Mouse (Mus musculus): ENCODE measurements at regions not wholly inside any gene's neighbourhood (a gene's known extent, or its start where the extent isn't known, plus 50 kb on each side); places are given as distances from the start of the nearest gene placed in this dataset.

- DNase-seq (ENCODE audit: low spot score): no peak
These were observed 126.7 kb downstream of the Mn1 start for GRCm38 (mm10) chr5:111543721-111544495.

GRCm38 (mm10) chr5:111553471-111554382, 136.6 kb downstream of the Mn1 start:
- peak; percentile 68 for DNase-seq (ENCODE audit: low spot score)

GRCm38 (mm10) chr5:111554551-111555311, 137.6 kb downstream of the Mn1 start:
- DNase-seq (ENCODE audit: low spot score): no peak

GRCm38 (mm10) chr5:111555312-111555957, 138.3 kb downstream of the Mn1 start:
- no peak for DNase-seq (ENCODE audit: low spot score)

DNA sequence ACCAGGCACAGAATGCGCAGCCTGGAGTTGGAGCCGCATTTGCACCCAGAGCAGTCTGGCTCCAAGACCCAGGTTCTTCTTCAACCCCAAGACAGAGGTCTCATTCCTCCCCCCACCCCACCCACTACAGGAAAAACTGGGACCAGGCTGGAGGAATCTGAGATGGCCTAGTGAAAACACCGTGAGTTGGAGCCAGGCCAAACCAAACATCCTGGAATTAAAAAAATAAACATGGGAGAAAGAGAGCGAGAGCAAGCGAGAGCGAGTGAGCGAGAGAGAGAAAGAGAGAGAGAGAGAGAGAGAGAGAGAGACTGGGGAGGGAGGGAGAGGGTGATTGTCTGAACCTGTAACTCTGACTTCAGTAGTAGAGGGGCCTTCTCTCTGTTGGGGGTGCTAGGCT, 138.8 kb downstream of the Mn1 start:
- no peak for DNase-seq (ENCODE audit: low spot score)

GRCm38 (mm10) chr5:111560432-111560831, 143.3 kb downstream of the Mn1 start:
- no peak for DNase-seq (ENCODE audit: low spot score)

GRCm38 (mm10) chr5:111561301-111561700, 144.1 kb downstream of the Mn1 start:
- peak; percentile 53 for DNase-seq (ENCODE audit: low spot score)

GRCm38 (mm10) chr5:111570826-111571225, 153.7 kb downstream of the Mn1 start:
- DNase-seq (ENCODE audit: low spot score): no peak

GRCm38 (mm10) chr5:111573265-111573873, 156.2 kb downstream of the Mn1 start:
- no peak for DNase-seq (ENCODE audit: low spot score)

GRCm38 (mm10) chr5:111574219-111574840, 157.2 kb downstream of the Mn1 start:
- DNase-seq (ENCODE audit: low spot score): no peak

GRCm38 (mm10) chr5:111575376-111575775, 158.2 kb downstream of the Mn1 start:
- DNase-seq (ENCODE audit: low spot score): no peak

GRCm38 (mm10) chr5:111577441-111577840, 156.3 kb upstream of the Gm26897 start:
- DNase-seq (ENCODE audit: low spot score): no peak

DNA sequence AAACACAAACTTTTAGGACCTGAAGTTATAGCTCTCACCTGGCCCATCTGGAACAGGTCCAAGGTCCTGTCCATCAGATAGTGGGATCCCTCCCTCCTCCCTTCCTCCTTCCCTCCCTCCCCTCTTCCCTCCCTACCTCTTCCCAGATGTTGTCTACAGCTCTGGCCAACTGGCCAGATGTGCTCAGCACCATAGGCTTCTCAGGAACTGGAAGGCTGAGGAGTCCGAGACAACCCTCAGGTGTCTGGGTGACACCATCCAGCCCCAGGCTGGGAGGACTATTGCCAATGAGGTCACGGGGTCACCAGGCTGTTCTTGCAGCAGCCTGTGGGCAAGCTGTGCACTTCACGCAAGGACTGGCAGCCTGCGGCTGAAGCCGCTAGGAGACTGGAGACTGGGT, 155.6 kb upstream of the Gm26897 start:
- DNase-seq (ENCODE audit: low spot score): no peak

DNA sequence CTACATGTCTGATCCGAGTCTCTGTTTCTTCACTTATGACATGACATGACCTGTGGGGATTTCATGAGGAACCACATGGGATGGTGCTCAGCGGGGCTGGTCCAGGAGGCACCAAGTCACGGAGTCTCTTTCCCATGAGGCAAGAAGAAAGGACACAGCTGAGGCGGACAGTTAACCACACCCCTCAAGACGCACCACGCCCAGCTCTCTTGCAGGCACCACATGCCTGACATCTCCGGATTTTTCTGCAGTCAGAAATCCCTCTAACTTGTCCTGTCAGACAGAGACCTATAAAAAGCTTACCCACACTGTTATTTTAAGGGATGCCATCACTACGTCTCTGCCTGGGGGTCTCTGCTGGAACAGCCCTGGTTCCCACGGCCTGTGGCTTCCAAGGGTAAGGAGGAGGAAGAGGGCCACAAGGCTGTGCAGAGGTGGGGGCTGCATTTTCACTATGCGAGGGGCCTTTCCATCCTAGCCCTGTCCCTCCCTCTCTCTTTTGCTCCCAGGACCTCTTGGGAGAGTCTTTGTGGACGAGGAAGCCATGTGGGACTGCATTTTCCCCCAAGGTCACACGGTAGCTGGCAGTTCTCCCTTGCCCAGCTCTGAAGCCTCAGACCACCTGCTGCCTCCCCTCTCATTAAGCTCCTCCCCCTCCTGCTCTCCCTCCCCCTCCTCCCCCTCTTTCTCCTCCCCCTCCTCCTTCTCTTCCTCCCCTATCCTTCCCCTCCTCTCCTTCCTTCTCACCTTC, 154.6 kb upstream of the Gm26897 start:
- DNase-seq (ENCODE audit: low spot score): no peak

DNA sequence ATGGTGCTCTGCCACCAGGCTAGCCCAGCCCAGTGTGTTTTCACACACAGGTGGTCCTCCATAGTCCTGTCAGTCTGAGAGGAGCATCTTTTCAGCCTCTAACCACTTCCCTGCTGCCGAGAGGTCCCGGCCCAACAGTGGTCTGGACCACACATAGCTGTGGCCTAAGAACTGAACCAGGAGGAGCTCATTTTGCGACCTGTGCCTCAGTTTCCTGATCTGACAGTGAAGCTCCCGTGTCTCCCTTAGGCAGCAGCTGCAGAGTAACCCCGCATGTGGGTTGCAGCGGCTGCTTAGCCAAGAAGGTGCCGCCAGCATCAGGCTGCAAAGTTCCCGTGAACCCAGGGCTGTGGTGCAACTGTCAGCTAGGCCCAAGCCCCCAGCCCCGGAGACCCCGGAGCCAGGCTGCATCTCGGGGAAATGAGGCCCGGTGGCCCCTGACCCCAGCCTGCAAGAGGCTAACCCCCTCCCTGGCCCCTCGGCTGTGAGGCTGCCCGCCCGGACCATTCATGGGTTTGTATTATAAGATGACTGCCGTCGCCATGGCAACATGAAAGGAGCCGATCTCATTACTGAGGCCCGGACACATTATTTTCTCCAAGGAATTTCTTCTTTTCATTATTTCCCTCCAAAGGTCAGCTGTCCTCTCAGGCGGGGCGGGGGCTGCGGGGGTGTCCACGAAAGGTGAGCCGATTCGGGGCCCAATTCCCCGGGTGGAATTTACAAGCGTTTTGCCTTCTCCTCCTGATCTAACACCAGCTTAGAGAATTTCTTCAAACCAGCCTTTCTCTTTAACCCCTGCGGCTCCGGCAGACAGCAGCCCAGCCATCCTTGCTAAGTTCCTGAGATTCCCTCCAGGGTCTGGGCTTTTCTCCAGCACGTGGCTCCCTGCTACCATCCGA, 152.6 kb upstream of the Gm26897 start:
- no peak for DNase-seq (ENCODE audit: low spot score)

GRCm38 (mm10) chr5:111582004-111582403, 151.7 kb upstream of the Gm26897 start:
- no peak for DNase-seq (ENCODE audit: low spot score)

DNA sequence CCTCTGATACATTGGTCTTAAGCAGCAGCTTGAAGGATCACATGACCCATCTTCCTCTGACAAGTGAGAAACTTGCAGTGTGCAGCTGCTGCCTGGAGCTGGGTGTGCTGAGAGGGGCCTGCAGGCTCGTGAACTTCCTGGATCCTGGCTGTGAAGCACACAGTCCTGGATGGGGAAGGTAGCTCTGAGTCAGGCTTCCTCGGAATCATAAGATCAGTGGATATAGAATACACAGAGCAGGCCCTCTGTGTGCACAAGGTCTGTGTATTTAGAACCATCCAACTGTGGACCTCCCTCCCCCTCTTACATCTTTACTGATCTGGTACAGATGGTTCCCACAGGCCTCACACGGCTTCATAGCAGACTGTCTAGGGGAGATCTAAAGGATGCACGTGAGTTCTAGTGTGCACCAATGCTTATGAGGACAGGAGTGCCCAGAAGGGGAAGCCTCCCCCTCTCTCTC, 143.1 kb upstream of the Gm26897 start:
- peak; percentile 75 for DNase-seq (ENCODE audit: low spot score)

- no peak for DNase-seq (ENCODE audit: low spot score)
These were observed 140.9 kb upstream of the Gm26897 start for GRCm38 (mm10) chr5:111592807-111593206.

Data from thymus, postnatal 0 days (tissue).